Mouse (Mus musculus): ENCODE data around the gene Fam71b. TPM values are rescaled to one million over a fixed set of nuclear protein-coding genes. Genes with fewer than 3 reads are reported as not detected.

Fam71b gene
- total RNA-seq, 1 experiment = not detected

DNA sequence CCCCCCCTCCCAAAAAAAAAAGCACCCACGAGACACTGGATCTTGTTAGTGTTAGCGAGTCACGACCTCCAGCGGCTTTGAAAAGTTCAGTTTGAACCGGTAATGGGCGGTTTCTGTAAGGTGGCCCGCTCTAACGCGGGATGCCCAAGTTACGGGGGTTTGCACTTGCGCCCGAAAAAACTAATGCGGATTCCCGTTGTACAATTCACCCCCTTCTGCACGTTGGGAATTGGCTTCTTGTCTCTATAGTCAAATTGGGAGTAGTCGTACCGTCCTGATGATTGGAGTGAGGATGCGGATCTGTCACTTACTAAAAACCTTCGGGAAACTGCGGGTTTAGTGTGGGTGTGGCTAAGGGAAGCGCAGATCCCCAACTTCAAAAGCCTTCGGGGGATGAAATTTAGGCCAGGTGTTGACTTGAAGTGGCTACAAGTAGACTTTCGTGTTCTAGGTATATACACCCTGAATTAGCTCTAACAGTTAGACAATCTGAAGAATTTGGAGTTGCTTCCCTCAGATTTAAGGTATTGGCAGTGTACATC lies 41.2 kb downstream of the Fam71b start:
- DNase-seq (ENCODE audit: low read depth, low spot score) = peak; percentile 44
- in situ Hi-C loops (cut with MboI; ENCODE audit: low sequenced_read_pairs in 2 of 2, unreplicated experiment in 2 of 2) = no loop called here

GRCm38 (mm10) chr11:46439005-46439543 lies 42.7 kb downstream of the Fam71b start:
- no peak for DNase-seq (ENCODE audit: low read depth, low spot score)
- Histone ChIP-seq H3K9ac (ENCODE audit: insufficient read depth, low read depth, low read length, poor library complexity, severe bottlenecking) (no peak overlapping the region), H3K4me1 (ENCODE audit: control insufficient read depth in 2 of 2, insufficient read depth in 2 of 2, low read length in 2 of 2, poor library complexity in 1 of 2) (peaks cover 0 to 5% of the 10 kb centered on the region in 2 experiments; a peak in 1 of 4 replicates), H3K36me3 (ENCODE audit: control insufficient read depth, insufficient read depth, low read length, poor library complexity, severe bottlenecking) (peaks cover 5% of the 10 kb centered on the region), H3K27ac (ENCODE audit: insufficient read depth, low read depth, low read length, poor library complexity, severe bottlenecking) (no peak overlapping the region), H3K4me3 (ENCODE audit: insufficient read depth in 1 of 2, low read depth in 1 of 2, low read length in 2 of 2, poor library complexity in 1 of 2, severe bottlenecking in 1 of 2) (no peak overlapping the region), H3K9me3 (ENCODE audit: control insufficient read depth, insufficient read depth, low read depth, low read length) (no peaks in the 10 kb centered on the region)
- in situ Hi-C loops (cut with MboI; ENCODE audit: low sequenced_read_pairs in 2 of 2, unreplicated experiment in 2 of 2) = no loop called here
- TF ChIP-seq ZNF384 (IDR thresholded peaks at IDR 0.05; ENCODE audit: low read depth, low read length) (no peak), MAFK (IDR thresholded peaks at IDR 0.05; ENCODE audit: insufficient read depth, low read depth, low read length) (no peak), HCFC1 (IDR thresholded peaks at IDR 0.05; ENCODE audit: borderline replicate concordance, insufficient read depth, low read length) (no peak), CHD2 (IDR thresholded peaks at IDR 0.05; ENCODE audit: low read depth, low read length) (no peak), ZC3H11A (IDR thresholded peaks at IDR 0.05; ENCODE audit: borderline replicate concordance, low read depth, low read length) (no peak)

More for the DNA sequence above, 41.2 kb downstream of the Fam71b start:
- H3K27ac ChIP-seq (ENCODE audit: insufficient read depth, low read depth, low read length, poor library complexity, severe bottlenecking) = no peak overlapping the region
- peaks cover 0 to 5% of the 10 kb centered on the region in 2 experiments; a peak in 1 of 4 replicates for H3K4me1 ChIP-seq (ENCODE audit: control insufficient read depth in 2 of 2, insufficient read depth in 2 of 2, low read length in 2 of 2, poor library complexity in 1 of 2)
- no peaks in the 10 kb centered on the region for H3K9me3 ChIP-seq (ENCODE audit: control insufficient read depth, insufficient read depth, low read depth, low read length)
- H3K9ac ChIP-seq (ENCODE audit: insufficient read depth, low read depth, low read length, poor library complexity, severe bottlenecking) = peak overlapping the region; percentile 92
- TF ChIP-seq ZC3H11A (IDR thresholded peaks at IDR 0.05; ENCODE audit: borderline replicate concordance, low read depth, low read length) (no peak), CHD2 (IDR thresholded peaks at IDR 0.05; ENCODE audit: low read depth, low read length) (0 out of 2 replicates have a peak, but pooled peaks have one; percentile 3), HCFC1 (IDR thresholded peaks at IDR 0.05; ENCODE audit: borderline replicate concordance, insufficient read depth, low read length) (no peak; the same call in 1 of the 2 replicates), ZNF384 (IDR thresholded peaks at IDR 0.05; ENCODE audit: low read depth, low read length) (peak; percentile 26; the same call in 1 of the 2 replicates), MAFK (IDR thresholded peaks at IDR 0.05; ENCODE audit: insufficient read depth, low read depth, low read length) (no peak)
- H3K4me3 ChIP-seq (ENCODE audit: insufficient read depth in 1 of 2, low read depth in 1 of 2, low read length in 2 of 2, poor library complexity in 1 of 2, severe bottlenecking in 1 of 2) = peak overlapping the region; percentile 90 to 92
- peaks cover 5% of the 10 kb centered on the region for H3K36me3 ChIP-seq (ENCODE audit: control insufficient read depth, insufficient read depth, low read length, poor library complexity, severe bottlenecking)

GRCm38 (mm10) chr11:46441774-46442173 lies 45.4 kb downstream of the Fam71b start:
- TF ChIP-seq CHD2 (IDR thresholded peaks at IDR 0.05; ENCODE audit: low read depth, low read length) (no peak), ZNF384 (IDR thresholded peaks at IDR 0.05; ENCODE audit: low read depth, low read length) (no peak), HCFC1 (IDR thresholded peaks at IDR 0.05; ENCODE audit: borderline replicate concordance, insufficient read depth, low read length) (no peak), MAFK (IDR thresholded peaks at IDR 0.05; ENCODE audit: insufficient read depth, low read depth, low read length) (no peak), ZC3H11A (IDR thresholded peaks at IDR 0.05; ENCODE audit: borderline replicate concordance, low read depth, low read length) (no peak)
- Histone ChIP-seq H3K36me3 (ENCODE audit: control insufficient read depth, insufficient read depth, low read length, poor library complexity, severe bottlenecking) (peaks cover 5% of the 10 kb centered on the region), H3K4me1 (ENCODE audit: control insufficient read depth in 2 of 2, insufficient read depth in 2 of 2, low read length in 2 of 2, poor library complexity in 1 of 2) (peaks cover 0 to 5% of the 10 kb centered on the region in 2 experiments; a peak in 1 of 4 replicates), H3K9ac (ENCODE audit: insufficient read depth, low read depth, low read length, poor library complexity, severe bottlenecking) (no peak overlapping the region), H3K4me3 (ENCODE audit: insufficient read depth in 1 of 2, low read depth in 1 of 2, low read length in 2 of 2, poor library complexity in 1 of 2, severe bottlenecking in 1 of 2) (no peak overlapping the region), H3K27ac (ENCODE audit: insufficient read depth, low read depth, low read length, poor library complexity, severe bottlenecking) (no peak overlapping the region), H3K9me3 (ENCODE audit: control insufficient read depth, insufficient read depth, low read depth, low read length) (no peaks in the 10 kb centered on the region)
- in situ Hi-C loops (cut with MboI; ENCODE audit: low sequenced_read_pairs in 2 of 2, unreplicated experiment in 2 of 2) = no loop called here
- no peak for DNase-seq (ENCODE audit: low read depth, low spot score)

GRCm38 (mm10) chr11:46443152-46443551 lies 46.8 kb downstream of the Fam71b start:
- Histone ChIP-seq H3K4me3 (ENCODE audit: insufficient read depth in 1 of 2, low read depth in 1 of 2, low read length in 2 of 2, poor library complexity in 1 of 2, severe bottlenecking in 1 of 2) (no peak overlapping the region), H3K4me1 (ENCODE audit: control insufficient read depth in 2 of 2, insufficient read depth in 2 of 2, low read length in 2 of 2, poor library complexity in 1 of 2) (peaks cover 0 to 2% of the 10 kb centered on the region in 2 experiments; a peak in 1 of 4 replicates), H3K9me3 (ENCODE audit: control insufficient read depth, insufficient read depth, low read depth, low read length) (no peaks in the 10 kb centered on the region), H3K27ac (ENCODE audit: insufficient read depth, low read depth, low read length, poor library complexity, severe bottlenecking) (no peak overlapping the region), H3K9ac (ENCODE audit: insufficient read depth, low read depth, low read length, poor library complexity, severe bottlenecking) (no peak overlapping the region), H3K36me3 (ENCODE audit: control insufficient read depth, insufficient read depth, low read length, poor library complexity, severe bottlenecking) (peaks cover 5% of the 10 kb centered on the region)
- in situ Hi-C loops (cut with MboI; ENCODE audit: low sequenced_read_pairs in 2 of 2, unreplicated experiment in 2 of 2) = no loop called here
- TF ChIP-seq MAFK (IDR thresholded peaks at IDR 0.05; ENCODE audit: insufficient read depth, low read depth, low read length) (no peak), HCFC1 (IDR thresholded peaks at IDR 0.05; ENCODE audit: borderline replicate concordance, insufficient read depth, low read length) (no peak), ZNF384 (IDR thresholded peaks at IDR 0.05; ENCODE audit: low read depth, low read length) (no peak), ZC3H11A (IDR thresholded peaks at IDR 0.05; ENCODE audit: borderline replicate concordance, low read depth, low read length) (no peak), CHD2 (IDR thresholded peaks at IDR 0.05; ENCODE audit: low read depth, low read length) (no peak)
- no peak for DNase-seq (ENCODE audit: low read depth, low spot score)
